Mouse (Mus musculus) embryonic stem cell, embryonic (primary cell): ENCODE measurements at regions not wholly inside any gene's neighbourhood (a gene's known extent, or its start where the extent isn't known, plus 50 kb on each side); places are given as distances from the start of the nearest gene placed in this dataset.

ENCODE experiments used
- CTCF ChIA-PET, 4 experiments: fragments of 300-600 bp in 2 of 4; fragments of 350-600 bp in 2 of 4; sonication (Branson Sonifier 250); formaldehyde crosslinking; loops; one replicate each; lab custom pipeline; 2022; ENCODE audit warnings: inconsistent platforms in 2 of 4; lab: Charles Lee
- POLR2A ChIA-PET, 4 experiments: fragments of 300-600 bp in 2 of 4; fragments of 350-600 bp in 2 of 4; sonication (Branson Sonifier 250); formaldehyde crosslinking; loops; one replicate each; lab custom pipeline; 2022; ENCODE audit warnings: antibody characterized with exemption in 4 of 4, inconsistent platforms in 1 of 4; lab: Charles Lee

DNA sequence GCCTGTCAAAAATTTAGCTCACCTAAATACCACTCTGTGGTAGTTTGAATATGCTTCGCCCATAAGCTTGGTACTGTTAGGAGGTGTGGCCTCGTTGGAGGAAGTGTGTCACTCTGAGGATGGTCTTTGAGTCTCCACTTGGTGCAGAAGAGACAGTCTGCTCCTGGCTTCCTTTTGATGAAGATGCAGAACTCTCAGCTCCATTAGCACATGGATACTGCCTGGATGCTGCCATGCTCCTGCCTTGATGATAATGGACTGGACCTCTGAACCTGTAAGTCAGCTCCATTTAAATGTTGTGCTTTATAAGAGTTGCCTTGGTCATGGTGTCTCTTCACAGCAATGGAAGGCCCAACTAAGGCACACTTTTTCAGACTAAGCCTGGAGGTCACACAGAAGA lies 56.9 kb upstream of the Pik3r1 start:
- CTCF ChIA-PET = interaction anchor here in 1 of 4 experiments (0.7 kb wide), 1 partner anchor 63 kb away, joined by 3 read pairs; no protein-coding TSS in a partner anchor
- POLR2A ChIA-PET = no interaction called here

DNA sequence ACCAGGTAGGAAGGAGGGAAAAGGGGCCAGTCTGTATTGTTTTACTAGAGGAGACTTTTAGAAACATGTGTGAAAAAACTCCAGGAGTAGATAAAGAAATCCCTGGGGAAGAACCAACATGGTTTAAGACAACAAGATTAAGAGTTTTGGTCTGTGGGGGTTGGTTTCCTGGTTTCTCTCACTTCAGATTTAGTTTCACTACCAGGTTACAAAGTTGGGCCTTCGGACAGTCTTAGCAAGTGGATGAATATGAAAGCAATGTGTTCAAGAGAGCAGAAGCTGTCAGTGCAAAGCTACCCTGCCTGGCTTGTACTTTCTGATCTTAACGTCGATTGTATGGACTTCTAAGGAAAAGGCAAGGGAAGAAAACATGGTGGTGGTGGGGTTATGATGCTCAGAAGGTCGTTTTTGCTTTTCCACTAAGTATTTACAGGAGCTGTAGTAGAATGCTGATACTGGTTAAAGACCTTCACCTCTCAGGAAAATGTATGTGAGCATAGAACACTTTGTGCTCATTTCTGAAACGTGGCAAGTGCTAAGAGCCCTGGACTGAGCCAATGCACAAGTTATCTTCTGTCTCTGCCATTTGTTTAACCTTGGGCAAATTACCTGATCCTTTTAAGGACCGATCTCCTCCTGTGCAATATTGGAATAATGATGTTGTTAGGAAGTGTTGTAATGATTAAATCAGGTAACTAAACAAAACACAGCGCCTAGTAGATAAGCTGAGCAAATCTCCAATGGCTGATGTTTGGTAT lies 64.0 kb upstream of the Pik3r1 start:
- CTCF ChIA-PET = no interaction called here
- POLR2A ChIA-PET = interaction anchor here in 1 of 4 experiments (1.8 kb wide), 1 partner anchor 64 kb away, joined by 4 read pairs; the partner anchor contains the start of gene Pik3r1

DNA sequence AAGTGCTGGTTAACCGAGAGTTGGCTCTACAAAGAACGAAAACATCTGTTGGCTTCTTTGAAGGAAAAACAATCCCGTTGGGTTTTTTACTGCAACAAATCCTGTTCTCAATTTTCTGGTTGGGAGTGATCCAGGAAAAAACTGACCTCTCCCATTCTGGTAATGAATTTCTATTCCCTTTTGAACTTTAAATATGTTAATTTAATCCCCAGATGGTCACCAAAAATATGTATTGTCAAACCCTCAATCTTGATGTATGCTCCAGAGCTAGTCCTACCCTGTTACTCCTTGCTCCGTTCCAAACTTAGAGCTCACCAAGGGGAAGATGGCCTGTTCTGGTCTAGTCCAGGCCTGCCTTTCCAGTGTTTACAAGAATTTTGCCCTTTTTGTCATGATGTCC lies 66.5 kb upstream of the Pik3r1 start:
- CTCF ChIA-PET = no interaction called here
- POLR2A ChIA-PET = no interaction called here

DNA sequence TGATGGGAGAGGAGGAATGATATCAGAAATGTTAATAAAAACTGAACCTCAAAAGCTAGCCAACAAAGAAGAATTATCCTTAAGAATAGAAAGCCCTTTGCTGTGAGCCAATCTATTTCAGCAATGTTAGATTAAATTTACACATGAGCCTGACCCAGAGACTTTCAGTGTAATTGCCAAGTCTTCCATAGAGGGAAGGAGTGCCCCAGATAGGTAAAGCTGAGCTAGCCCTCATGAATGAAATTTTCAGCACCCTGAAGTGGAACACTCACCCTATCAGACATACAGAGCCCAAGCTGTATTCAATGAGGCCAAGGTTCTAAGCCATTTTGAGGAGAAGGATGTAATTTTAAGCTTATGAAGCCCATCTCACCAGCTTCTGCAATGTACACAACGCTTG lies 69.0 kb upstream of the Pik3r1 start:
- ChIA-PET CTCF (no interaction called here), POLR2A (no interaction called here)

DNA sequence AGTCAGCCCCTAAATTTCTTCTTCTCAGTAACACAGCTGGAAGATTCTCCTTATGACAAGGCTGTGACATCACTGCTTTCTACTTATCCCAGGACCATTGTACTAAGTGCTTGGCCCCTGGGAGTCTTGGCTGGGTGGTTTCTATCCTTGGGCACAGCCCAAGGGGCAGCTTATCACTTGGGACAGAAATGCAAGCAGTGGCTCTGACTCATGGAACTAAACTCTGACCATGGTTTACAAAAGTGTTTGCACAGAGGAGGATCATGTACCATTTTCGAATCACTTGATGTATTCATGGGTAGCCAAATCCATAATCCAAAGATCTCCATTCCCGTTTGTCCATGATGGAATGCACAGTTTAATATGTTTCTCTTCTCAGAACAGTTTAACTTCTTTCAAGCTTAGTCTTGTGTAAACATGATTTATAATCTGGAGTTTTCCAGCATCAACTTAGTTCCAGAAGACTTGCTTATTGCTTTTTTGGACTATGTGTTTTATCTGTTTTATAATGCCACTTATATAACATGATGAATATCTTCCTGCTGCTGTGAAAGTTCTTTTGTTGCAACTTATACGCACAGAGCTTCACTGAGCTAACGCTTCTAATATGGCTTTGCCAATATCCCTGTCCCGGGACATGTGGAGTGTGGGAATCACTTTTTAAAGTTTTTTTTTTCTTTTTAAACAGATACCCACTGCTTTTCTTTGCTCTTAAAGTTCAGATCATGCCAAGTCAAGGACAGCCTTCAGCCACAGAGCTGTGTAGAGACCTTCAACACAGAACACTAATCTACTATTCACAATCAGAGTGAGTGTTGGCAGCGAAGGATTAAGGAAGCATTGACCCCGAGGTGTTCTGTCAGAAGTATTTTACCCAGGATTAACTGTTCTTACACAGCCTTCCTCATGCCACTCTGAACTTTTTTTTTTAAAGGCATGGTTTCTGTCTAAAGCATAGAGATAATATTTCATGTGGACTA lies 76.7 kb upstream of the Pik3r1 start:
- ChIA-PET CTCF (interaction anchor here in 1 of 4 experiments (0.5 kb wide), 1 partner anchor 580 kb away, joined by 9 read pairs; no protein-coding TSS in a partner anchor), POLR2A (no interaction called here)

DNA sequence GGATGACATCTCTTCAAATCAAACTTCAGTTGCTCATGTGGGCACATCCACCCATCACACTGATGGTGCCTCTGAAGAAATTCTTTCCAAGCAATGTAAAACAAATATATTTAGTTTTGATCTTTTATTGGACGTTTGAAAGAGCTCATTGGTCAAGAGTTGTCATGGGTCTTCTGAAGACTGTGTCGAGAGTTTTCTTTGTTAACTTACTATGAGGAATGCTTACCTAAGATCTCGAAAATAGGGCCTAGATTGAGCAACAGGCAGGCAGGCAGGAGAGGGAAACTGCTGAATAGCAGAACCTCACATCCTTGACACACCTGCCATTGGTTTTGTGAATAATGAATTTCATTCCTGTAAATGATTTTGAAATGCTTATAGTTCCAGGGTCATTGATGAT lies 78.0 kb upstream of the Pik3r1 start:
- ChIA-PET CTCF (no interaction called here), POLR2A (no interaction called here)

DNA sequence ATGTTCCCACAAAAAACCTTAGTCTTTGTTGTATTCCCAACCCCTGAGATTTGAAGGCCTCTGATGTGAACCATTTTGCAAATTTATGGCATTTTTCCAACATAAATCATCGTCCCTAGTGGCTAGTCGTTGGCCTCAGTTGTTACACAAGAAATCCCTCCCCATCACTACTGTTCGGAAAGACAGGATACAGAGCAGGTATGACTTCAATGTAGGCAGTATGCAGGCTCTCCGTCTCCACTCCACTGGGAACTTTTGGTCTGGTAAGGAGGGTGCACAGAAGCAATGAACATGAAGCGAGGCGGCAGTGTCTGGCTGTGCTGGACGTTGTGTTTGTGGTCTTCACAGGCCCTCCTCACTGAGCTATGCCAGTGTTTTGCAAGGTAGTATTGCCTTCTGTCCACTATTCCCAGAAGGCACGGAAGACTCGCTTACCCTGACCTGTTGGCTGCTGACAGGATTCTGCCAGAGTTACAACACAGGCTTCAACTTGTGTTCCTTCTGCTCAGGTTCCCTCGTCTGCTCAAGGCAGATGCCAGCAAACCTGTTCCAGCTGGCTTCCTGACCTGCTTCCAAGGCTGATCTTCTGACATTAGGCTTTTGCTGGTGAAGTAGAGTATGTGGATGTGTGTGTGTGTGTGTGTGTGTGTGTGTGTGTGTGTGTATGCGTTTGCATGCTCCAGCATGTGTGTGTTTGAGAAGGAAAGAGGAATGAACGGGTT lies 80.0 kb upstream of the Pik3r1 start:
- ChIA-PET POLR2A (interaction anchor here in 2 of 4 experiments (0.6 kb wide), 2 partner anchors 143 to 169 kb away, joined by 3 read pairs; no protein-coding TSS in a partner anchor), CTCF (no interaction called here)

DNA sequence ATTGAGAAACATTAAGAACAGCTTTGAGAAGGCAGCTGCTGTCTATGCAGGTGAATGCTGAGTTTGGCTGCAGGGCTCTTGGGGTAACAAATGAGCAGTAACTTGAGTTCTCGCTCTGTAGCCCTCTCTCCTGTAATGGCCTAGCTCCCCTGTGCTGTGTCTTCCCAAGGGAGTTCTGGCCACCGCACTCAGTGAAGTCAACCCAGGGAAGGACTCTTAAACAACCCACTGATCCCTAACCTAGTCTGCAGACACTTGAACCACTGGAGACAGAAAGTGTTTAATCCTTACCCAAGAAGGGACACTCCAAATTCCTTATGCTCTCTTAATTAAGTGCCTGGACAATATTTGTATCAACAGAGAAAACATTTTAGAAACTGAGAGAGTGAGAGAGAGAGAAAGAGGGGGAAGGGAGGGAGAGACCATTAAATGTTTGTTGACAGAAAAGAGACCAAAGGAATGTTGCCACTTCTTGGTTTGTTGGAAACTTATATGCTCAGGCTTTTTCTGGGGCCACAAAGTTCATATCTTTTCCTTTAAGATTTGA lies 80.7 kb upstream of the Pik3r1 start:
- ChIA-PET POLR2A (interaction anchor here in 2 of 4 experiments (0.6 kb wide), 2 partner anchors 142 to 169 kb away, joined by 3 read pairs; no protein-coding TSS in a partner anchor), CTCF (no interaction called here)

DNA sequence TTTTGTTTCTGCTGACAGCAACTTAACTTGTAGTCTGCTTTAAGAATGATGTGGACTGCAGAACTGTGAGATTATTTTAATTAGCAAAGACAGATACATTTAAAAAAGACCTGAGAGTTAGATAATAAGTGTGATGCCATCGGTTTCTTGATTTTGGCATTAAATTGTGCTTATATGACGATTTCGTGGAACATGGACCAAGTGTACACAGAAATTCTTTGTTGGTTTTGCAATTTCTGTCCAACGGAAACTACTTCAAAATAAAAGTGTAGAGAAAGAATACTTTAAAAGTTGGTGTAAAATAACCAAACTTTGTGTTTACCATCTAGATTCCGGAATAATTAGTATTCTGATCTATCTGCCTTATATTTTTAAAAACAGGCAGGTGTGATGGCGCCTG lies 81.4 kb upstream of the Pik3r1 start:
- ChIA-PET POLR2A (no interaction called here), CTCF (interaction anchor here in 1 of 4 experiments (0.6 kb wide), 1 partner anchor 39 kb away, joined by 3 read pairs; no protein-coding TSS in a partner anchor)

DNA sequence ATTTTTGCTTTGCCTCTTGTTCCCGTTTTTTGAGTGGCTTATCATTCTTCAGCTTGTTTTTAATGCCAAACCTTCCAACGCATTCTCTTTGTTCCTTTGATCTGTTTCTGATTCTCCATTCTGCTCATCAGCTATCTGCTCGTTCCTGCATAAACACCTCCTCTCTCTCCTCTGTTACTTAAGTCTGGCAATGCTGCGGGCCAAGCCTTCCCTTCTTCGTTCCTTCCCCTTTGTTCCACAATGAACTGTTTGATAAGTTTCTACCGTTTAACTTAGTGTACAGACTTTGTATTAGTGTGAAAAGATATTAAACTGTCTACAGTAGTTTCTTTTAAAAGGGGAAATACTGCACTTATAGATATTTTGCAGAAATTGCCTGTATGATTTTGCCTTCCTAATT lies 83.3 kb upstream of the Pik3r1 start:
- ChIA-PET CTCF (no interaction called here), POLR2A (interaction anchor here in 1 of 4 experiments (0.6 kb wide), 1 partner anchor 83 kb away, joined by 3 read pairs; no protein-coding TSS in a partner anchor)

DNA sequence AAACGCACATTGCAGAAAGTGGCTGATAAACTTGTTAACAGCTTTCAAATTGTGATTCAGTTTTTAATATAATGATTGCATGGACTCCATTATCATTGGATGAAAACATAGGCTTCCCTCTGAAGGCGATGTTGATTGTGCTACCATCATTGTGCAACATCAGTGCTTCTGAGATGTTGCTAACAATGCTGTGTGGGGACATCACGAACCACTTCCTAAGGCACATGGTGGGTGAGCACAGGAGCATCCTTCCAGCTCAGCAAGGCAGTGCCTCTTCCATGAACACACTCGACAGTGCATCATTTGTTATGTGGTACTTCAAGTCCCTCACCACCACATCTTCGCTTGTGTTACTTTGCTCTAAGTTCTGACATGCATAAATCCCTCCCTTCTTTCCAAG lies 84.9 kb upstream of the Pik3r1 start:
- CTCF ChIA-PET = no interaction called here
- POLR2A ChIA-PET = interaction anchor here in 1 of 4 experiments (1.0 to 1.4 kb wide), 2 partner anchors 8 to 93 kb away, joined by 3 read pairs; no protein-coding TSS in a partner anchor

DNA sequence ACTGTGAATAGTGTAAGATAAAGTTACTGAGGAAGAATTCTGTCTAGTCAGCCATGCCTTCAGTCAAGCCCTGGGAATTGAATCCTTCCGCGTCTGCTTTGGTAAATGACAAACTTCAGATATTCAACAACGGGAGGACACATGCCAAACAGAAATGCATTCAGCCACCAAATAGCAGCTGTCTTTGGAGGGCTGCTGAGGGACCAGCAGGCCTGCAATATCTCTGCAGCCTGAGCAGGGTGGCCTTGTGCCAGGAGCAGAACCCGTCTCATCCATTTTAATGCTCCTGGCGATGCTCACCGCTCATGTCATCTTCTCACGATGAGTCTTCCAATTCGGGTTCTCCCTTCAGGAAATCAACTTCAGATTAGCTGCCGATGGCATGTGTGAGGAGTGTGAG lies 87.1 kb upstream of the Pik3r1 start:
- POLR2A ChIA-PET = no interaction called here
- CTCF ChIA-PET = no interaction called here

DNA sequence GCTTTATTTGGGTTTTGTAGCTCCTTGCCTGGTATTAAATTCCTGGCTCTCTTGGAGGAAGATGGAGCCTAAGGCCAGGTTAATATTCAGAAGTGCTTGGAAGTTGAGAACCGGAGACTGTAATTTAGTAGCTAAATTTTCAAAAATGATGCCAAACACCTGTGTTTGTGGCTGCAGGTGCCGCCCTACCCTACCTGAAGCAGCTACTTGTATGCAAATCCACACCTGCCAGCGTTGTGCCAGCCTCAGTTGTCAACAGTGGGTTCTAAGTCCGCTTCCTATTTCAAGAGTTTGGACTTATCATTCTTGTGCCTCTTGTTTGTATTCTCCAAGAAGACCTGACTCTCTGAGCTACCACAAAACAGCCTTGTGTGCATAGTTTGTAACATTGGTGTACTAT lies 92.7 kb upstream of the Pik3r1 start:
- POLR2A ChIA-PET = interaction anchor here in 1 of 4 experiments (0.5 to 0.9 kb wide), 2 partner anchors 8 to 117 kb away, joined by 3 read pairs; no protein-coding TSS in a partner anchor
- CTCF ChIA-PET = no interaction called here

DNA sequence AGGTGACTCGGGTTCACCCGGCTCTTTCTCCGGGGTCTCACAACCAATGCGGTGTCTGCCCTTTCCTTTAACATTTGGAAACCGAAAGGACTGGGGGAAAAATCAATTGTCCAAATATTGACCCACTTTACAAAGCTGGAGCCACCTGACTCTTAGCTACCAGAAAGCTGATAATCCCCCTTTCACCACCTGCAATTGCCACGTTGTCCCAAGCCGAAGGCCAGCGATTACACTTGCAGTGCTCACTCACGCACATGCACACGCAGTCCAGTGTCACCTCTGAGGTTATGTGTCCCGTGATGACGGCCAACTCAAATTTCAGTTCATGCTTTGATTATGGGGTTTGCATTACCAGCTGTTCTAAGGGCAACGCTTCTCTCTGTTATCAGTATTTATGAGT lies 94.0 kb upstream of the Pik3r1 start:
- CTCF ChIA-PET = no interaction called here
- POLR2A ChIA-PET = no interaction called here

DNA sequence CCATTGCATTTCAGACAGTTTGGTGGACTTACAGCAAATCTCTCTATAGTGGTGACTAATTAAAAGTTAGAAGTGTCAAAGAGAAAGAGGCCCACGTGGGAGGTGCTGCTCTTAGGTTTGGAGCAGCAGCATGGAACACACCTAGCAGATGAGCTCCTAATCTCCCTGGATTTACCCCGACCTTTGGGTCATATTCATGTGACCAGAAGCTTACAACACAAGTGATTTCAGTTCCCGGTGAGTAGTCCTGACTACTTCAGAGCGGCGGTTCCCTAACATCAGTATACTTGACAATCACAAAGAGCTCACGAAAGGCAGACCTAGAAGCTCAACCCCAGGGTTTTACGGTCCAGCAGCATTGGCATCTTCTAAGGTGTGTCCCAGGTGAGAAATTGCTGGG lies 95.0 kb upstream of the Pik3r1 start:
- ChIA-PET CTCF (no interaction called here), POLR2A (no interaction called here)

DNA sequence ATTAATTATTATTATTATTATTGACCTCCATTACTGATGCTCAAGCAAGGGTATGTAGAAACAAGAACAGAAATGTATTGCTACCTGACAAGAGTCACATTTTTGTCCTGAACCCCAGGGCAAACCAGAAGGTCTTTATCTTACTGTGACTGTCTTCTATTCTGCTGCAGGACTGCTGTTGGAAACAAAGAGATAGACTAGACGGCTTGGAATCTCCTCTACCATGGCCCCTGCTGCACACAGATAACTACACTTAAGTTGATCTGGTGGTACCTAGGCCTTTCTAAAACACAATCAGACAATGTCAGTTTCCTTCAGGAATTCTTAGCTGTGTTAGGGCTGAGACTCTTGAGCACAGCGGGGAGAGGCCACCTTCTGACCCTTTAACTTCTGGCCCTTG lies 95.6 kb upstream of the Pik3r1 start:
- CTCF ChIA-PET = interaction anchor here in 1 of 4 experiments (0.7 kb wide), 1 partner anchor 48 kb away, joined by 3 read pairs; no protein-coding TSS in a partner anchor
- POLR2A ChIA-PET = interaction anchor here in 1 of 4 experiments (0.6 kb wide), 1 partner anchor 317 kb away, joined by 5 read pairs; no protein-coding TSS in a partner anchor

DNA sequence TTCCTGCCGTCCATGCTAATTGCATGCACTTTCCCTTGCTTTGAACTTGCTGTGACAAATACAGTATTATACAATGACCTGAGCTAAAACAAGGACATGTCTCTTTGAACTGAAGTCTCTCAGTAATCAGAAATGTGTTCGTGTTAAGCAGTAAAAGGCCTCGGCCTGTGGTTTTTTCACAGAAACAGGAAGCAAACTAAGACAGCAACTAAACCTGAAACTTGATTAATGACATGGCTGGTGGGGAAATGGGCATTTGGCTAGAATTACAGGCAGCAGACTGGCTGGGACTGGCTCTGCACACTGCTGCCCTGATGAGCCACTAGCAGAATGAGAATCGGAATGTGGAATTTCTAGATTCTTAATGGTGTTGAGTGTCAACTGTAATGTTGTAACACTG lies 98.8 kb upstream of the Pik3r1 start:
- POLR2A ChIA-PET = no interaction called here
- CTCF ChIA-PET = no interaction called here

DNA sequence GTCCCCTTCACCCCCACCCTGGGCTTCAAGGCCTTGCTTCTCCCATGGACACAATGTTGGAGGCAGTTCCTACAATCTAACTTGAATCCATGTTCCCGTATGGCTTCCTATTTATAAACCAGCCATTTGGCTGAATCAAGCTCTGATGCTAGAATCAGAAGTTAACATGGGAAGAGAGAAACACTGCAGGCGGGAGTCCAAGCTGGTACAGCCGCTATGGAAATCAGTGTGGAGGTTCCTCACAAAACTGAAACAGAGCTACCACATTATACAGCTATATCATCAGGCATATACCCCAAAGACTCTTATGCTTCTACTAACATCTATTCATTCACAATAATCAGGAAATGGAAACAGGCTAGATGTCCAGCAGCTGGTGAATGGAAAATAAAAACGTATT lies 106.7 kb upstream of the Pik3r1 start:
- POLR2A ChIA-PET = no interaction called here
- CTCF ChIA-PET = interaction anchor here in 1 of 4 experiments (0.6 kb wide), 1 partner anchor 493 kb away, joined by 3 read pairs; no protein-coding TSS in a partner anchor

DNA sequence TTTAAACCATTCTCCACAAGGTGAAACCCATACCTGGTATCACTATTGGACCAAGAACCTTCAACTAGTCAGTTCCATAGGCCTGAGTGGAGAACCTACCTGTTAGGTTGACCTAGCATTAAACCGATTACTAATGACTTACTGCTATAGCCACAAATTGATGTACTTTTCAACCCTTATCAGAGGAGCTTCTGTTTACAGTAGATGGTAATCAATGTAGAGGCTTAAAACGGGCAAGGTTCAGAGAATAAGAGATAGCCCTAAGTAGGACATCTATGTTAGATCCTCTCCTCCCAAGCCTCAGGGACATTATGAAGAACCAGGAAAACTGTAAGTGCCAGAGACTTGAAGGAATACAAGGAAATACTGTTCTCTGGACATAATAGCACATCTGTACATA lies 108.1 kb upstream of the Pik3r1 start:
- ChIA-PET POLR2A (no interaction called here), CTCF (no interaction called here)
